Mouse (Mus musculus) cortical plate, adult 2 months (tissue): Measurements from ENCODE around the gene Pbx1.

ENCODE experiments used
- CTCF ChIP-seq: fragments of 200-500 bp; IDR thresholded peaks from 2 replicates; pipeline ENCODE4 v1.5.1; 2011; ENCODE audit warnings: mild to moderate bottlenecking, control low read depth, low read length; ENCODE audit not compliant: insufficient read depth; ENCODE audit errors: extremely low read depth
- POLR2A ChIP-seq: fragments of 200-500 bp; IDR thresholded peaks from 2 replicates; pipeline ENCODE4 v1.6.1; 2011; ENCODE audit warnings: mild to moderate bottlenecking, low read length, control low read depth; ENCODE audit not compliant: insufficient read depth; ENCODE audit errors: extremely low read depth

- TF ChIP-seq CTCF (no peak), POLR2A (no peak)
Measured at GRCm38 (mm10) chr1:168133696-168134095, 298.4 kb downstream of the Pbx1 start.
